In genomic region chr6:99028161-99028988, GRCm38 (mm10) we compare ENCODE assay signal across 8 mouse cellular contexts.
DNase-seq lines count a peak whose midpoint lies in the region; ATAC-seq and TF ChIP-seq lines count a peak whose summit lies in the region.

No protein-coding gene starts in this region.

- ATAC-seq in intestine, embryonic 15.5 days: peak; percentile 96
- ATAC-seq in liver, embryonic 16.5 days (ENCODE audit: low read depth): peak; percentile 84
- peak; percentile 93 for ATAC-seq in neural tube, embryonic 11.5 days (ENCODE audit: insufficient read depth, low FRiP score, low TSS enrichment)

- H3K4me2 ChIP-seq in intestine, embryonic 15.5 days (replicated peaks): peak overlapping the region; percentile 86
- H3K4me2 ChIP-seq in liver, embryonic 16.5 days (ENCODE audit: low read depth, low read length): peak overlapping the region; percentile 74
- peak overlapping the region; percentile 86 for H3K4me2 ChIP-seq in neural tube, embryonic 11.5 days (ENCODE audit: low read depth)

- no peak overlapping the region for H3K27ac ChIP-seq in cerebellum, adult 2 months (ENCODE audit: insufficient read depth, low read length)
- H3K27ac ChIP-seq in intestine, embryonic 15.5 days: peak overlapping the region; percentile 92
- peak overlapping the region; percentile 56 for H3K27ac ChIP-seq in liver, embryonic 16.5 days (ENCODE audit: low read length)
- peak overlapping the region; percentile 86 for H3K27ac ChIP-seq in neural tube, embryonic 11.5 days (ENCODE audit: low read depth, low read length)
- peak overlapping the region; percentile 64 for H3K27ac ChIP-seq in testis, adult 2 months (ENCODE audit: control insufficient read depth, insufficient read depth, low read depth, low read length)

- no peaks in the 10 kb centered on the region; the same call in 1 of the 2 replicates for H3K4me1 ChIP-seq in cerebellum, adult 2 months (ENCODE audit: control insufficient read depth, insufficient read depth, low read length)
- H3K4me1 ChIP-seq in intestine, embryonic 15.5 days (replicated peaks): peaks cover 21% of the 10 kb centered on the region
- H3K4me1 ChIP-seq in liver, embryonic 16.5 days (ENCODE audit: control insufficient read depth, low read depth, low read length): peaks cover 15% of the 10 kb centered on the region
- peaks cover 40% of the 10 kb centered on the region for H3K4me1 ChIP-seq in neural tube, embryonic 11.5 days (ENCODE audit: control insufficient read depth, insufficient read depth, low read length)
- peaks cover 13% of the 10 kb centered on the region for H3K4me1 ChIP-seq in testis, adult 2 months (ENCODE audit: control insufficient read depth, insufficient read depth, low read length)

- no peaks in the 10 kb centered on the region for H3K36me3 ChIP-seq in intestine, embryonic 15.5 days
- H3K36me3 ChIP-seq in liver, embryonic 16.5 days (ENCODE audit: control insufficient read depth, insufficient read depth): no peaks in the 10 kb centered on the region
- no peaks in the 10 kb centered on the region for H3K36me3 ChIP-seq in neural tube, embryonic 11.5 days (ENCODE audit: control insufficient read depth, insufficient read depth, low read length)
- no peaks in the 10 kb centered on the region for H3K36me3 ChIP-seq in testis, adult 2 months (ENCODE audit: control insufficient read depth, insufficient read depth, low read length)

- 1% methylated on average over 79 of the region's 87 CpGs for WGBS in cerebellum, adult 2 months
- WGBS in intestine, embryonic 15.5 days: under 1% methylated on average over 55 of the region's 87 CpGs
- under 1% methylated on average over 62 of the region's 87 CpGs for WGBS in liver, embryonic 16.5 days (ENCODE audit: insufficient replicate concordance)
- WGBS in neural tube, embryonic 11.5 days: under 1% methylated on average over 39 of the region's 87 CpGs

- no peak for TF ChIP-seq CTCF in cerebellum, adult 2 months (IDR thresholded peaks at IDR 0.05; ENCODE audit: borderline replicate concordance, insufficient read depth, low read depth, low read length)
- no peak for TF ChIP-seq CTCF in testis, adult 2 months (IDR thresholded peaks at IDR 0.05; ENCODE audit: control insufficient read depth, insufficient read depth, insufficient replicate concordance, low read depth, low read length)

- TF ChIP-seq POLR2A in cerebellum, adult 2 months (IDR thresholded peaks at IDR 0.05; ENCODE audit: borderline replicate concordance, insufficient read depth, low read length): no peak
- no peak for TF ChIP-seq POLR2A in testis, adult 2 months (IDR thresholded peaks at IDR 0.05; ENCODE audit: control insufficient read depth, low read depth, low read length)

- H3K27me3 ChIP-seq in cerebellum, adult 2 months (ENCODE audit: control insufficient read depth, insufficient read depth, low read length): peaks cover 2% of the 10 kb centered on the region; the same call in 1 of the 2 replicates
- no peaks in the 10 kb centered on the region for H3K27me3 ChIP-seq in intestine, embryonic 15.5 days (replicated peaks)
- H3K27me3 ChIP-seq in liver, embryonic 16.5 days (ENCODE audit: control insufficient read depth, insufficient read depth, low read depth, low read length): peaks cover 9% of the 10 kb centered on the region
- H3K27me3 ChIP-seq in neural tube, embryonic 11.5 days (ENCODE audit: control insufficient read depth, insufficient read depth, low read length): no peaks in the 10 kb centered on the region
- no peaks in the 10 kb centered on the region for H3K27me3 ChIP-seq in testis, adult 2 months (ENCODE audit: control insufficient read depth, insufficient read depth, low read length)

- peak in 1 of 2 experiments; percentile 17 for DNase-seq in cerebellum, adult 2 months
- no peak for DNase-seq in cerebellum, adult 11-12 months
- peak; percentile 68 to 80 for DNase-seq in adrenal gland, postnatal 36 days
- DNase-seq in gastrocnemius, postnatal 25 days: peak; percentile 50
- peak; percentile 86 for DNase-seq in neural tube, embryonic 11.5 days (ENCODE audit: low spot score)

- peak overlapping the region; percentile 46 for H3K4me3 ChIP-seq in cerebellum, adult 2 months (replicated peaks; ENCODE audit: insufficient read depth, low read depth, low read length)
- H3K4me3 ChIP-seq in intestine, embryonic 15.5 days (replicated peaks): peak overlapping the region; percentile 69
- H3K4me3 ChIP-seq in liver, embryonic 16.5 days (ENCODE audit: low read depth, low read length): peak overlapping the region; percentile 63
- H3K4me3 ChIP-seq in neural tube, embryonic 11.5 days (ENCODE audit: low read depth, low read length): peak overlapping the region; percentile 69
- H3K4me3 ChIP-seq in testis, adult 2 months (ENCODE audit: control insufficient read depth, low read depth, low read length): peak overlapping the region; percentile 90

- no peaks in the 10 kb centered on the region for H3K9me3 ChIP-seq in intestine, embryonic 15.5 days
- no peaks in the 10 kb centered on the region for H3K9me3 ChIP-seq in liver, embryonic 16.5 days (replicated peaks; ENCODE audit: control insufficient read depth, low read length)
- H3K9me3 ChIP-seq in neural tube, embryonic 11.5 days (ENCODE audit: control insufficient read depth, low read length): no peaks in the 10 kb centered on the region

- H3K9ac ChIP-seq in intestine, embryonic 15.5 days: peak overlapping the region; percentile 87
- H3K9ac ChIP-seq in liver, embryonic 16.5 days (ENCODE audit: low read depth, low read length): peak overlapping the region; percentile 55
- peak overlapping the region; percentile 72 for H3K9ac ChIP-seq in neural tube, embryonic 11.5 days (ENCODE audit: low read length)
